Mouse (Mus musculus) megakaryocyte, embryonic 14.5 days (primary cell): Measurements from ENCODE around the gene Klf9. TPM values are rescaled to one million over a fixed set of nuclear protein-coding genes. Genes with fewer than 3 reads are reported as not detected.
A peak's percentile ranks its signal among the peaks of the same experiment; 100 is the strongest.

Experiments used
- H3K27me3 ChIP-seq: replicated peaks from 2 replicates; pipeline ENCODE3; 2012; ENCODE audit warnings: inconsistent platforms
- H3K36me3 ChIP-seq: replicated peaks from 2 replicates; pipeline ENCODE3; 2012; ENCODE audit warnings: low read length, inconsistent platforms, mixed read lengths
- H3K4me1 ChIP-seq: 2 replicates; pipeline ENCODE4 v1.6.1; 2012; ENCODE audit warnings: inconsistent platforms
- H3K4me3 ChIP-seq: replicated peaks from 2 replicates; pipeline ENCODE3; 2012; ENCODE audit warnings: moderate library complexity, mild to moderate bottlenecking, inconsistent platforms
- H3K9me3 ChIP-seq: 2 replicates; pipeline ENCODE4 v1.6.1; 2012; ENCODE audit warnings: inconsistent platforms
- FLI1 ChIP-seq: IDR thresholded peaks from 2 replicates; pipeline ENCODE4 v1.6.1; 2012; ENCODE audit warnings: low read length, inconsistent platforms, mixed read lengths
- GATA1 ChIP-seq: IDR thresholded peaks from 3 replicates; pipeline ENCODE4 v1.6.1; 2012; ENCODE audit warnings: mixed read lengths, low read length, inconsistent platforms, borderline replicate concordance
- polyA plus RNA-seq: library from polyadenylated mRNA; stranded (reverse); fragments of >175 nt; gene quantifications from 2 replicates; pipeline ENCODE4 v1.2.3, GENCODE M21; 2012; ENCODE audit warnings: low replicate concordance; ENCODE audit not compliant: insufficient read depth

The Klf9 gene
- polyA plus RNA-seq, 1 experiment, result 12.2 TPM

DNA sequence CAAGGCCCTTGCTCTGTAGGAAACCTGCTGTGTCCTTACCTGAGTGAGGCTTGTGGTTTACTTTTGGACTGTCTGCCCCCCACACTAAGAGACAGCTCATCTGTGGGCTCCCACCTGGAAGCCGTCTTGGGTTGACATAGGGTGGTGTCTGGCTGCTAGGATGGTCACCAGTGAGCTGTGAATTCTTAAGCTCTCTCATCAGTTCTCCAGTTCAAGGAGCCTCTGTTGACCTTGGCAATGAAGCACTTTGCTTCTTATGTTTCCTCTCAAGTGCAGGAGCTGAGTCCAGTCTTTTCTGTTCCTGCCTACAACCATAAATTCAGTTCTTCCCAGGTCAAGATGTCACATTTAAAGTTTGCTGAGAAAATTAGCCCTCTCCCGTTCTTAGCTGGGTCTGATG is 34.5 kb downstream of the Klf9 start:
- peaks cover 4% of the 10 kb centered on the region for H3K9me3 ChIP-seq
- no peak overlapping the region for H3K4me3 ChIP-seq
- H3K4me1 ChIP-seq, result peaks cover 14% of the 10 kb centered on the region
- no peaks in the 10 kb centered on the region for H3K27me3 ChIP-seq
- peaks cover 2% of the 10 kb centered on the region for H3K36me3 ChIP-seq
- TF ChIP-seq GATA1, result no peak
- no peak for TF ChIP-seq FLI1

DNA sequence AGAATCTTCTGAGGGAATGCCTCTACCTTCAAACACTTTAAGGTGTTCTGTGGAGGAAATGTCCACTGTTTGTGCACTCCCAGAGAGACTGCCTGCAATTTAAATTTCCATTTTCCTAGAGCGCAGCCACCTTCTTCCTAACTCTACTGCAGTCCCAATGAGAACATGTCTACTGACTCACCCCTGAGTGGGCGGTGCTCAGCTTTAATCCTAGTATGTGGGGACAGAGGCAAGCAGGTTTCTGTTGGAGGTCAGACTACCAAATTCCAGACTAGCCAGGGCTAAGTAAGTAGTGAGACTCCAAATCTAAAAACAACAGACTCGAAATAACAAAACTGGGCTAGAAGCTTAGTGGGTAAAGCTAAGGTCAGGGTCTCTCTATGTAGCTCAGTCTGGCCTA is 37.5 kb downstream of the Klf9 start:
- Histone ChIP-seq H3K27me3 (no peaks in the 10 kb centered on the region), H3K36me3 (peaks cover 10% of the 10 kb centered on the region), H3K4me3 (no peak overlapping the region), H3K9me3 (no peaks in the 10 kb centered on the region), H3K4me1 (peaks cover 14% of the 10 kb centered on the region)
- TF ChIP-seq FLI1 (no peak), GATA1 (no peak)

DNA sequence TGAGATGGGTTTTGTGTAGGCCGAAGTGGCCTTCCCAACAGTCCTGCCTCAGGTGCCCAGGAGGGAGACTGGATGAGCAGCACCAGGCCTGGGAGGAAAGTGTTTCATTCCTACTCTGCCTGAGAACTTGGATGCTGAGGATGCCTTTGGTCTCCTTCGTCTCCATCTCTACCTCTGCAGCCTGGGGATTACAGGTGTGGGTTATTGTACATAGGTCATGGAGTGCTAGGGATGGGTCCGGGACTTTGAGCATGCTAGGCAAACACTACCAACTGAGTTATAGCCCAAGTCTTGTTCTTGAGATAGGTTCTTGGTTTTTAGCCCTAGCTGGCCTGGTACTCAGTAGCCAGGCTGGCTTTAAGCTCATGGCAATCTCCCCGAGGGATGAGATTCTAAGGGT is 42.5 kb downstream of the Klf9 start:
- H3K27me3 ChIP-seq, result no peaks in the 10 kb centered on the region
- no peaks in the 10 kb centered on the region for H3K4me1 ChIP-seq
- TF ChIP-seq FLI1, result no peak
- no peak for TF ChIP-seq GATA1
- no peak overlapping the region for H3K4me3 ChIP-seq
- H3K9me3 ChIP-seq, result no peaks in the 10 kb centered on the region
- H3K36me3 ChIP-seq, result peaks cover 47% of the 10 kb centered on the region

DNA sequence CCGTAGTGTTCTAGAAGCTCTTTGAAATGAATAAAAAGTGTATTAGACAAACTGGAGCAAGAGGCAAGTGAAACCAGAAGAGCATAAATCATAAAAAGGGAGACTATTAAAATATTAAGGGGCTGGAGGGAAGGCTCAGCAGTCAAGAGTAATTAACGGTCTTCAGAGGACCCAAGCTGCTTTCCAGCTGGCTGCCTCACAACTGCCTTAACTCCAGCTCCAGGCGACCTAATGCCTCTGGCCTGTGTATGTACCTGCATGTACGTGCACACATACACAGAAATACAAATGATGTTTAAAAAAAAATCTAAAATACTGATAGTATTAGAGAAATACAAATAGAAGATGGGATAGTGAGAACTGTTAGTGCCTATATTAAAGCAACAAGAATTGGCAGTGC is 43.0 kb downstream of the Klf9 start:
- Histone ChIP-seq H3K27me3 (no peaks in the 10 kb centered on the region), H3K36me3 (peaks cover 53% of the 10 kb centered on the region), H3K4me1 (no peaks in the 10 kb centered on the region), H3K9me3 (no peaks in the 10 kb centered on the region), H3K4me3 (no peak overlapping the region)
- TF ChIP-seq GATA1 (no peak), FLI1 (no peak)

DNA sequence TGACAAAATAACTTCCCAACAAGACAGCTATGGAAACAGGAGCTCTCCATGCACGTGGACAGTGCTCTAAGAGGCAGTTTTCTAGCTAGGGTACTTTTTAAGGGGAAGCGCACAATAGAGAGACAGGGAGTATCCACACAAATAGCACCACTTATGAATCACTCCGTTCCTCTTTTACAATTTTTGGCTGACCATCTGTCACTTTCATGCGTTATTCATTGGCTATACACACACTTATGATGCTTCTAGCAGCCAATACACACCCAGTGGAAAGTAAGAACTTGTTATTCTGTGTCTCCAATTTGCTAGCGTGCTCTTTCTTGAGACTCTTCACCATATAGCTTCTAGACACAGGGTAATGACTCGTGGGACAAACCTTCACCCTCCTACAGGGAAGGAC is 46.7 kb downstream of the Klf9 start:
- TF ChIP-seq GATA1, result no peak
- TF ChIP-seq FLI1, result no peak
- no peak overlapping the region for H3K4me3 ChIP-seq
- no peaks in the 10 kb centered on the region for H3K27me3 ChIP-seq
- H3K9me3 ChIP-seq, result no peaks in the 10 kb centered on the region
- H3K4me1 ChIP-seq, result peaks cover 5% of the 10 kb centered on the region
- H3K36me3 ChIP-seq, result peaks cover 76% of the 10 kb centered on the region

DNA sequence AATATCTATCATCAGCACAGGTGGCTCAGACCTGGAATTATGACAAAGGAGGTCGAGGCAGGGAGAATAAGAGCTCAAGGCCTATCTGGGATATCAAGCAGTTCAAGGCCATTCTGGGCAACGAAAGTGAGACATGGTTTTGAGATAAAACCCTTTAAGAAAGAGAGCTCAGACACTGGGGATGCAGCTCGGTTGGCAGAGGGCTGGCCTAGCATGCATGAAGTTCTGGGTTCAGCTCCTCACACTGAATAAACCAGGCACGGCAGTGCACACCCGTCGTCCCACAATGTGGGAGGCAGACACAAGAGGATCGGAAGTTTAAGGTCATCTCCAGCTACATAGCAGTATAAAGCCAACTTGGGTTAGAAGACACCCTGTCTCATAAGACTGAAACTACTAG is 48.0 kb downstream of the Klf9 start:
- Histone ChIP-seq H3K4me3 (no peak overlapping the region), H3K27me3 (no peaks in the 10 kb centered on the region), H3K9me3 (no peaks in the 10 kb centered on the region), H3K36me3 (peaks cover 65% of the 10 kb centered on the region), H3K4me1 (peaks cover 14% of the 10 kb centered on the region)
- TF ChIP-seq GATA1 (no peak), FLI1 (no peak)

DNA sequence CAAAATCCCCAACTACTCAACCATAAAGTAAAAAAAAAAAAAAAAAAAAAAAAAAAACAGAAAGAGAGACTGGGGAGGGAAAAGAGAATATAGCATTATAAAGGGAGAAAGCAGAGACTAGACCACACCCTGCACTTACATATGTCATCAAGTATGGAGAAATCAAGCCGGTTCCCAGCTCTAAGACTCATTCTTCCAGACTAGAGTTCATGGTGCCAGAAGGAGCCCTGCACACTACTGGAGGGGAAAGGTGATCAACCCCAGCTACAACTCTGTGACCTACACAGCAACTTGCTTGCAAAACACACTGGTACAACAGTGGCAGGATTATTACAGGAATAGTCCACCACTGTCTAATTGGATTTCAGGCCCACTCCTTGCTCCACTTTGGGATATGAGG is 48.7 kb downstream of the Klf9 start:
- Histone ChIP-seq H3K27me3 (no peaks in the 10 kb centered on the region), H3K4me1 (peaks cover 14% of the 10 kb centered on the region), H3K9me3 (no peaks in the 10 kb centered on the region), H3K36me3 (peaks cover 63% of the 10 kb centered on the region), H3K4me3 (no peak overlapping the region)
- TF ChIP-seq FLI1, result no peak
- no peak for TF ChIP-seq GATA1

DNA sequence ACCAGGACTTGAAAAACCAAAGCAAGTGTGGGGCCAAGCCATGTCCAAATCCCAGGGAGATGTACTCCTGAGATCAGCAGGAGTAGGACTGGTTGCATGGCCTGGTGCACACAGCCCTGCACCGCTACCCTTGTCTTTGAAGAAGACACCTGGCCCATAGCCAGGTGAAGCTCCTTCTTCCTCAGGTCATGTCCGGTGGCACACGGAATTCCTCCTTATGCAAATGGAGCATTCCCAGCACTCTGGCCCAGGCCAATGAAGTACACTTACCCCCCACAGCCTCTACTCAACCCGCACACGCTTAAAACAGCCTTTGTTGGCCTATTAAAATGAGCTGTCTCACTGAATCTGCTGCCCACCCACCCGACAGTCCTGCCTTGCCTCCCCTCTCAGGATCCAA is 50.5 kb downstream of the Klf9 start:
- H3K9me3 ChIP-seq, result no peaks in the 10 kb centered on the region
- H3K4me3 ChIP-seq, result no peak overlapping the region
- H3K4me1 ChIP-seq, result peaks cover 20% of the 10 kb centered on the region
- TF ChIP-seq GATA1 (no peak), FLI1 (no peak)
- H3K36me3 ChIP-seq, result peaks cover 56% of the 10 kb centered on the region
- no peaks in the 10 kb centered on the region for H3K27me3 ChIP-seq

DNA sequence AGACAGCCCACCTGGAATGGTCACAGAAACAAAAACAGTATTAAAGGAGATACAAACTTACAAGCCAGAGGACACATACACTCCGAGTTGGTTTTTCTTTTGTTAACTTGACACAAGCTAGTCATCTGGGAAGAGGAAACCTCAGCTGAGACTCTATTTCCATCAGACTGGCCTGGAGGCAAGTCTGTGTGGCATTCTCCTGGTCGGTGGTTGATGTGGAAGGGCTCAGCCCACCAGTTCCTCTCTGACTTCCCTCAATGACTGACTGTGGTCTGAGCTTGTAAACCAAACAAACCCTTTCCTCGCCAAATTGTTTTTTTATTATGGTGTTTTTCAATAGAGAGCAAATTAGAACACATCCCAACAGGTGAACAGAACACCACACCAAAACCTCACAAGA is 52.0 kb downstream of the Klf9 start:
- Histone ChIP-seq H3K4me1 (peaks cover 20% of the 10 kb centered on the region), H3K36me3 (peaks cover 59% of the 10 kb centered on the region), H3K4me3 (peak overlapping the region; percentile 40)

DNA sequence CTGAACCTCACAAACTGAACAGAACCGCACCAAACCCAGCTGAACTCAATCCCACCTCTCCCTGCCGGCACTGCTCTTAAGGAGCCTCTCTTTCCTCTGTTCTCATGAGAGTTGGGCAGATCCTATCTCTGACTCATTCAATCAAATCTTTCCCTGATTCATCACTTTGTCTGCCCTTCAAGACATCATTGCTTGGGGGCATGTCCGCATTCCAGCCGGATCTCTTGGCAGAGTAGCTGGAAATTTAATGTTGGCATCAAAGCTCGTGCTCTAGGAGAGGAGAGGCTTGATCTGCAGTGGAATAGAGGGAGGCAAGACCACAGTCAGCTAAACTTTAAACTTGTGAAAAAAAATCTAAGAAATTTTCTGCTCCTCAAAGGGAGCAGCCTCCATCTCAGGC is 61.1 kb downstream of the Klf9 start:
- Histone ChIP-seq H3K4me1 (peaks cover 22% of the 10 kb centered on the region), H3K36me3 (peaks cover 83% of the 10 kb centered on the region), H3K9me3 (peaks cover 11% of the 10 kb centered on the region), H3K27me3 (no peaks in the 10 kb centered on the region), H3K4me3 (no peak overlapping the region)
- TF ChIP-seq FLI1 (no peak), GATA1 (no peak)

More for the DNA sequence above, 52.0 kb downstream of the Klf9 start:
- TF ChIP-seq FLI1, result no peak
- TF ChIP-seq GATA1, result no peak
- Histone ChIP-seq H3K9me3 (no peaks in the 10 kb centered on the region), H3K27me3 (no peaks in the 10 kb centered on the region)

DNA sequence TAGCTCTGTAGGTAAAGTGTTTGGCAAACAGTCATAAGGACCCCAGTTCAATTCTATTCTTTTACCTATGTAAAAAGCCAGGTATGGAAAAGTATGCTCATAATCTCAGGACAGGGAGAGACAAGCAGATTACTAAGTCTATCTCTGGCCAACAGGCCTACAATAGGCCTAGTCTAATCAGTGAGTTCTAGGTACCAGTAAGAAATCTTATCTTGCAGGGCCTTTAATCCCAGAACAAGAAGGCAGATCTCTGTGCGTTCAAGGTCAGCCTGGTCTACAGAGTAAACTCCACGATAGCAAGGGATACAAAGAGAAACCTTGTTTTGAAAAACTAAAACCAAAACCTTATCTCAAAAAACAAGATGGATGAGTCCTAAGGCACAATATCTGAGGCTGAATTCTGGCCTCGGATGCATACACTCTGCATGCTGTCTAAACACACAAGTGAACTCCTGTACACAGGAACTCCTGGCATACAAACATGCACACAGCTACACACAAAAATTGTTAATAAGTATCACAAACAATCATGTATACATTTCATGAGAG is 62.6 kb downstream of the Klf9 start:
- Histone ChIP-seq H3K4me3 (no peak overlapping the region), H3K4me1 (peaks cover 22% of the 10 kb centered on the region), H3K27me3 (no peaks in the 10 kb centered on the region), H3K36me3 (peaks cover 84% of the 10 kb centered on the region), H3K9me3 (peaks cover 11% of the 10 kb centered on the region)
- TF ChIP-seq GATA1, result no peak
- no peak for TF ChIP-seq FLI1
